Mouse (Mus musculus) stomach, embryonic 16.5 days (tissue): ENCODE data around the gene Fignl2. TPM values are rescaled to one million over a fixed set of nuclear protein-coding genes. Genes with fewer than 3 reads are reported as not detected.

Source experiments
- ATAC-seq: fragments of 200-750 bp; cut with Nextera tagmentation; 2 replicates; pipeline ENCODE4 v1.8.0; 2017; ENCODE audit warnings: moderate number of reproducible peaks, moderate TSS enrichment; ENCODE audit not compliant: insufficient read depth, low FRiP score
- H3K27ac ChIP-seq: fragments of 300-500 bp; sonication (generic); 2 replicates; pipeline ENCODE4 v1.5.1; 2014; ENCODE audit warnings: low read length
- H3K27me3 ChIP-seq: fragments of 300-500 bp; sonication (generic); 2 replicates; pipeline ENCODE4 v1.6.1; 2014; ENCODE audit warnings: low read length, control low read depth, mixed read lengths; ENCODE audit not compliant: control insufficient read depth, insufficient read depth
- H3K36me3 ChIP-seq: fragments of 300-500 bp; sonication (generic); 2 replicates; pipeline ENCODE4 v1.6.1; 2014; ENCODE audit warnings: low read length; ENCODE audit not compliant: control insufficient read depth, insufficient read depth
- H3K4me1 ChIP-seq: fragments of 300-500 bp; sonication (generic); 2 replicates; pipeline ENCODE4 v1.6.1; 2014; ENCODE audit warnings: low read length, control low read depth, mixed read lengths; ENCODE audit not compliant: control insufficient read depth, insufficient read depth
- H3K4me2 ChIP-seq: fragments of 300-500 bp; sonication (generic); 2 replicates; pipeline ENCODE4 v1.6.1; 2014; ENCODE audit warnings: low read depth, low read length, mixed read lengths
- H3K4me3 ChIP-seq: fragments of 300-500 bp; sonication (generic); replicated peaks from 2 replicates; pipeline ENCODE4 v1.5.1; 2014; ENCODE audit warnings: mild to moderate bottlenecking, low read length
- H3K9ac ChIP-seq: fragments of 300-500 bp; sonication (generic); 2 replicates; pipeline ENCODE4 v1.6.1; 2014; ENCODE audit warnings: low read length
- H3K9me3 ChIP-seq: fragments of 300-500 bp; sonication (generic); replicated peaks from 2 replicates; pipeline ENCODE4 v1.6.1; 2016; ENCODE audit warnings: low read length, control low read depth; ENCODE audit not compliant: control insufficient read depth
- WGBS: fragments of 180-500 bp; shearing (Covaris S2); extraction: QIAGEN DNeasy Blood & Tissue Kit; methylation state at CpG from one replicate; pipeline ENCODE4 v1.1.7; 2014; 5-methylcytosine and 5-hydroxymethylcytosine counted together
- polyA plus RNA-seq: library from polyadenylated mRNA; unstranded; fragments of >200 nt; fragmentation: Nextera tagmentation; extraction: Ambion mirVana; gene quantifications from 2 replicates; pipeline ENCODE4 v1.2.1, GENCODE M21; 2015

Fignl2 gene
- polyA plus RNA-seq, 1 experiment from 2014 or later = 0.10 TPM

DNA sequence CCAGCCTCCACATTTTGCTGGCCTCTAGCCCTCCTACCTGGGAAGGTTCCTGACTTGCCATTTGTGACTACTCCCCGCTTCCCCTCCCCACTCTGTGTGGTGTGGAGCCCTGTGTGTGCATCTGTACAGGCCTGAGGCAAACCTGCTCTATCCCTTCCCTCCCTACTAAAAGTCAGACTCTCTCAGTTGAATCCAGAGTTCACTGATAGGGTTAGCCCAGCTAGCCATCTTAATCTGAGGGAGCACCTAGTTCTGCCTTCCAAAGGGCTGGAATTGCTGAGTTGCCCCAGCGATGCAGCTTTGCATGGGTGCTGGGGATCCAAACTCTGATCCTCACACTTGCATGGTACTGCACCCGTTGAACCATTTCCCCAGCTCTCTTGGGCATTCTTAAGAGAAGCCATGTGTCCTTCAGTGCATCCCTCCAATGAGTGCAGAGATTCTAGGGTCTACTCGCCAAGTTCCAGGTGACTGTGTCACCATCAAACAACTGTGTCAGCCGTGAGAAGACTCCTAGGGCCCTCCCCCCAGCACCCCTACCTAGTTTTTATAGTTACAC lies 29.9 kb downstream of the Fignl2 start:
- no peak overlapping the region for H3K4me3 ChIP-seq
- H3K9ac ChIP-seq = no peak overlapping the region
- H3K36me3 ChIP-seq = no peaks in the 10 kb centered on the region
- H3K4me2 ChIP-seq = no peak overlapping the region
- WGBS = 59% methylated on average over 5 of the region's 5 CpGs
- H3K27me3 ChIP-seq = peaks cover 58% of the 10 kb centered on the region
- H3K4me1 ChIP-seq = peaks cover 17% of the 10 kb centered on the region
- H3K9me3 ChIP-seq = no peaks in the 10 kb centered on the region
- H3K27ac ChIP-seq = no peak overlapping the region
- no peak for ATAC-seq

DNA sequence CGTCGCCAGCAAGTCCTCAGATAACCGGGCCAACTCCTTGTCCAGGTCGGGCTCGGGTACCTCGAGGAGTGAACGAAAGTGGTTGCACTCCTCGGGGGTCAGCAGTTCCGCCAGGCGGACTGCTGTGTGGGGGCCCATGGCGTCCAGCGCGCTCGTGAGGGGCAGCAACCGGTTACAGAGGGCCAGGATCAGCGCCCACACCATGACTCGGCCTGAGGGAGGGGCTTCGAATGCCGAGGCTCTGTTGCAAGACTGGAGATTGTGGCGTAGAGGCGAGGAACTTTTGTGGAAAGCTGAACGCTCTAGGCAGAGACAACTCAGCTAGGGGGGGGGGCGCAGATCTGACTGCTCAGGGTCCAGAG lies 31.2 kb downstream of the Fignl2 start, which contains the start of gene Gm47841:
Gene Gm47841, minus strand, starts transcription at position 204 of the 362 bp plus-strand sequence.
- ATAC-seq = peak; percentile 15; the same call in 1 of the 2 replicates
- Histone ChIP-seq H3K27ac (no peak within 1 kb of the TSS), H3K9ac (peak within 1 kb of the TSS; percentile 73), H3K36me3 (no peaks in the 10 kb centered on the region), H3K4me2 (peak within 1 kb of the TSS; percentile 99), H3K4me1 (peaks cover 15% of the 10 kb centered on the region), H3K4me3 (peak within 1 kb of the TSS; percentile 56), H3K27me3 (peaks cover 50% of the 10 kb centered on the region), H3K9me3 (no peaks in the 10 kb centered on the region)
- WGBS = 2% methylated on average over 23 of the region's 23 CpGs

DNA sequence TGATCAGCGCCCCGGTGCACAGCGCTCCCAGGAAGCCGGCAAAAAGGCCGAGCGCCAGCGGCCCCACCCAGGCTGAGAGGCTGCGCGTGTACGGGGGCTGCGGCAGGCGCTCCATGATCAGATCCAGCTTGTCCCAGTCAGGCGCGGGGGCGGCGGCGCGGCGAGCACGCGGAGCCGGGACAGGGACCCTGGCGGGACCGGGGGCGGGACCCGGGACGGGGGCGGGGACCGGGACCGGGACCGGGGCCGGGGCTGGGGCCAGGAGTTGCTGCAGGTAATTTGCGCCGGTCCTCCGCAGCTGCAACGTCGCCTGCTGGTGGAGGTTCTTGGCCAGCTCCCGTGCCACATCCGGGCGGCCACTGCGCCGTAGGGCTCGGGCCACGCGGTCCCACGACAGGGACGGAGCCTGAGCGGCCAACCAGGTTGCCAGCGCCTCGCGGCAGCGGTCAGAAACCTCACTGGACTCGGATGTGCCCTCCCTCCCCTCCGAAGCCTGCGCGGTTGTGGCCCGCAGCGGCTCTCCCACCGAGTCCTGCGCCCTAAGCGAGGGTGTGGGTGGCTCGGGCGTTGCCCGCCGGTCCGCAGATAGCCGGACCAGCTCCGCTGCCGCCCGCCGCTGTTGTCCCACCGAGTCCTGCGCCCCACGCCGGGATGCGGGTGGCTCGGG lies 31.7 kb downstream of the Fignl2 start:
- Histone ChIP-seq H3K4me3 (peak overlapping the region; percentile 56), H3K27ac (no peak overlapping the region), H3K27me3 (peaks cover 50% of the 10 kb centered on the region), H3K9ac (peak overlapping the region; percentile 73), H3K4me1 (peaks cover 15% of the 10 kb centered on the region), H3K4me2 (peak overlapping the region; percentile 99), H3K9me3 (no peaks in the 10 kb centered on the region), H3K36me3 (no peaks in the 10 kb centered on the region)
- peak; percentile 54; the same call in 1 of the 2 replicates for ATAC-seq
- WGBS = 2% methylated on average over 77 of the region's 77 CpGs

DNA sequence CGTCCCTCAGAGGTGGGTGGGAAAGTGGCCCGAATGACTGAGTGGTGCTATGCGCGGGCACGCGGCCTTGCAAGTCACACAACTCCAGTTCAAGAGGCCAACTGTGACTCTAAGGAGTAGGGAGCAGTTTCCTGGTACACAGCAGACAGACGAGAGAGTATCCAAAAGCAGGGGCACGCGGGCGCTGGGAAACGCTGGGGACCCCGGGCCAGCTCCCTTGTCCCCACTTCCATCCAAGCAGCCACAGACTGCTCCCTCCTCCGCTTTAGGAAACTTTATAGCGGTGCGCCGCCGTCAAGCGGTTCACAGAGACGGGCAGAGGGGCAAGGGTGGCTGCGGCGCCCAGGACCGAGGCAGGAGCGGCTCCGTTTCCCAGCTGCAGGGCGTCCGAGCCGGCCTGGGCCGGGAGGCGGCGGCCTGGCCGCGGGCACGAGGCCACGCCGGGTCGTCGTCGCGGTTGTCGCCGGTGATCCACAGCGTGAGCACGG lies 32.3 kb downstream of the Fignl2 start:
- peak; percentile 14; the same call in 1 of the 2 replicates for ATAC-seq
- H3K27me3 ChIP-seq = peaks cover 47% of the 10 kb centered on the region
- WGBS = 4% methylated on average over 43 of the region's 43 CpGs

DNA sequence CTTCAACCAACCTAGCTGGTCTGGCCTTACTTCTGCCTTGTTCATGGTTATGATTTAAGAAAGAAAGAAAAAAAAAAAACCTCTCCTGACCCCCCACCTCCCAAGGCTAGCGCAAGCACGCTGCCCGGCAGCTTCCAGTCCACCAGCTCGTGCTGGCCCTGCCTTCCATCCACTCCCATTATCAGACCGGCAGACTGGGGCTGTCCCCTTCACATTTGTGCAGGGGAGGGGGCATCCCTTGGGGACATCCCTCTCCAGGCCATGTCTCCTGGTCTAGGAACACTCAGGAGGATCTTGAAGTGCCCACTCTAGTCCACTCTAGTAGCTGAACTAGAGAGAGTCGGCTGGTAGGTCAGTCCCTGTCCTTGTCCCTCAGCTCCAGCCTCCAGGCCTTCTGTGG lies 33.8 kb downstream of the Fignl2 start:
- Histone ChIP-seq H3K4me1 (peaks cover 15% of the 10 kb centered on the region), H3K27me3 (peaks cover 55% of the 10 kb centered on the region), H3K9ac (no peak overlapping the region), H3K4me2 (no peak overlapping the region), H3K27ac (no peak overlapping the region), H3K4me3 (no peak overlapping the region), H3K36me3 (no peaks in the 10 kb centered on the region), H3K9me3 (no peaks in the 10 kb centered on the region)
- ATAC-seq = no peak
- 46% methylated on average over 6 of the region's 6 CpGs for WGBS

More for the DNA sequence above, 32.3 kb downstream of the Fignl2 start:
- Histone ChIP-seq H3K36me3 (no peaks in the 10 kb centered on the region), H3K4me3 (peak overlapping the region; percentile 56), H3K27ac (no peak overlapping the region), H3K4me1 (peaks cover 15% of the 10 kb centered on the region), H3K9ac (peak overlapping the region; percentile 73), H3K9me3 (no peaks in the 10 kb centered on the region), H3K4me2 (peak overlapping the region; percentile 99)

DNA sequence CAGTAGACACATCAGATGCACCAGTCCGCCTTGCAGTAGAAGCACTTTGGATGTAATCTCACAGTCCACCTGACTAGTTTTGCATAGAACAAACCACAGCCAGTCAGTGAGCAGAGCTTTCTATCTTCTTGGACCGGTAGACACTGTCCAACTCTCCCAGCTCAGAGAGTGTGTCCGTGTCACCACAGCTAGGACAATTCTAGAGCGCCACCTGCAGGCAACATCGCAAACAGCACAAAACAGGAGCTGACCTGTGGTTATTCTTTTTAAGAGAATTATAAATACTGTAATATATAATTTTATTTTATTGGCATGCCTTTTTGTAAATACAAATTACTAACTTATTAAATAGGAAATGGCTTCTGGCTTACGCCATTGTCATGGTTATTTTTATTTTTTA lies 35.8 kb downstream of the Fignl2 start:
- 24% methylated on average over 6 of the region's 6 CpGs for WGBS
- H3K27ac ChIP-seq = no peak overlapping the region
- peaks cover 57% of the 10 kb centered on the region for H3K27me3 ChIP-seq
- no peak overlapping the region for H3K4me2 ChIP-seq
- no peaks in the 10 kb centered on the region for H3K9me3 ChIP-seq
- H3K9ac ChIP-seq = no peak overlapping the region
- no peak overlapping the region for H3K4me3 ChIP-seq
- ATAC-seq = no peak
- peaks cover 15% of the 10 kb centered on the region for H3K4me1 ChIP-seq
- no peaks in the 10 kb centered on the region for H3K36me3 ChIP-seq

DNA sequence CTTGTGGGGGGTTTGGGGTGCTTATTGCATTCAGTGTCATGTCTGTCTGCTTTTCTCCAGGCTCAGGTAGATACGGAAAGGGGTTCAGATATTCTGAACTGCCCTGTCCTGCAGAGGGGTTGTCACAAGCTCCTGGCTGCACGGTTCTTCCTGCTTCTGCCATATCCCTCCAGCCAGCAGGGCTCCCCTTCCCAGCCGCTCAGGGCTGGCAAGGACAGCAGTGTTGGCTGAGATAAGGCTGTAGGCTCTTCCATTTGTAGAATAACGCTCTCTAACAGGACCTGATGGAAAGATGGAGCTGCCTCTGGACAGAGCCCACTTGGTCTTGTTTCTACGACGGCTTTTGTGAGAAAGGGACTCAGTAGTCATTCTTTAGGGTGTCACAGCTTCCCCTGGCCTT lies 36.4 kb downstream of the Fignl2 start:
- Histone ChIP-seq H3K27me3 (peaks cover 52% of the 10 kb centered on the region), H3K4me1 (peaks cover 9% of the 10 kb centered on the region), H3K36me3 (no peaks in the 10 kb centered on the region), H3K9me3 (no peaks in the 10 kb centered on the region), H3K4me2 (no peak overlapping the region), H3K4me3 (no peak overlapping the region), H3K9ac (no peak overlapping the region), H3K27ac (no peak overlapping the region)
- 69% methylated on average over 6 of the region's 6 CpGs for WGBS
- ATAC-seq = no peak

DNA sequence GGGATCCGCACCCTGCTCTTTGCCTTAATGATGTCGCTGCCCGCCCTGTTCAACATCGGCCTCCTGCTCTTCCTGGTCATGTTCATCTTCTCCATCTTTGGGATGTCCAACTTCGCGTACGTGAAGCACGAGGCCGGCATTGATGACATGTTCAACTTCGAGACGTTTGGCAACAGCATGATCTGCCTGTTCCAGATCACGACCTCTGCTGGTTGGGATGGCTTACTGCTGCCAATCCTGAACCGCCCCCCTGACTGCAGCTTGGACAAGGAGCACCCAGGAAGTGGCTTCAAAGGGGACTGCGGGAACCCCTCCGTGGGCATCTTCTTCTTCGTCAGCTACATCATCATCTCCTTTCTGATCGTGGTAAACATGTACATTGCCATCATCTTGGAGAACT lies 38.7 kb downstream of the Fignl2 start:
- ATAC-seq = no peak
- Histone ChIP-seq H3K9me3 (no peaks in the 10 kb centered on the region), H3K9ac (no peak overlapping the region), H3K36me3 (no peaks in the 10 kb centered on the region), H3K4me1 (no peaks in the 10 kb centered on the region), H3K27ac (no peak overlapping the region), H3K4me2 (peak overlapping the region; percentile 26; the same call in 1 of the 2 replicates), H3K27me3 (peaks cover 30% of the 10 kb centered on the region), H3K4me3 (no peak overlapping the region)
- 48% methylated on average over 17 of the region's 17 CpGs for WGBS

DNA sequence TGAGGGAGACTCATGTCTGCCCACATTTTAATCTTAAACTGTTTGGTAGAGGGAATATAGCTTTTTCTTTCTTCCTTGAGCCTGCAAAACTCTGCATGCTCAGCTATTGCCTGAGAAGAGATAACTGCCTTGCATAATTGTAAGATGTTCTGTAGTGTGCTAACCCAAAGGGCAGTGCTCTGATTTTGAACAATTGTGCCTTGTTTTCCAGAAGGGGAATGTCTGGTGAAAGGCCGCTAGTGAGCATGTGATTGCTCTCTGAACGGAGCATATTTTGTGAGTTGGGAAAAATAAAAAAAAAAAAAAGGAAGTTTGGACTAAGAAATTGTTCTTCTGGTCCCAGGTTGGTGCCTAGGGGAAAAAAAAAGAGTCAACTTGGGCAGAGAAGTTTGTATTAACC lies 49.4 kb downstream of the Fignl2 start:
- H3K36me3 ChIP-seq = no peaks in the 10 kb centered on the region
- 65% methylated on average over 2 of the region's 2 CpGs for WGBS

More for the DNA sequence above, 49.4 kb downstream of the Fignl2 start:
- Histone ChIP-seq H3K4me3 (no peak overlapping the region), H3K9me3 (no peaks in the 10 kb centered on the region), H3K4me2 (no peak overlapping the region), H3K27ac (no peak overlapping the region), H3K4me1 (no peaks in the 10 kb centered on the region), H3K9ac (no peak overlapping the region), H3K27me3 (no peaks in the 10 kb centered on the region)
- no peak for ATAC-seq
